Mouse (Mus musculus) limb, embryonic 12.5 days (tissue): ENCODE results near the gene Rhbdd3. TPM values are rescaled to one million over a fixed set of nuclear protein-coding genes. Genes with fewer than 3 reads are reported as not detected.

ENCODE experiments used
- ATAC-seq: fragments of 200-750 bp; cut with Nextera tagmentation; 2 replicates; pipeline ENCODE4 v1.8.0; 2017; ENCODE audit warnings: low read depth, moderate TSS enrichment; ENCODE audit not compliant: insufficient number of reproducible peaks, insufficient read depth, low FRiP score, low TSS enrichment
- H3K27ac ChIP-seq: fragments of 300-500 bp; sonication (generic); 2 replicates; pipeline ENCODE4 v1.5.1; 2016; ENCODE audit warnings: mild to moderate bottlenecking, moderate library complexity
- H3K27me3 ChIP-seq: fragments of 300-500 bp; sonication (generic); 2 replicates; pipeline ENCODE4 v1.6.1; 2016; ENCODE audit warnings: mild to moderate bottlenecking, moderate library complexity
- H3K36me3 ChIP-seq: fragments of 300-500 bp; sonication (generic); 2 replicates; pipeline ENCODE4 v1.6.1; 2016; ENCODE audit warnings: mild to moderate bottlenecking, moderate library complexity
- H3K4me1 ChIP-seq: fragments of 300-500 bp; sonication (generic); replicated peaks from 2 replicates; pipeline ENCODE4 v1.6.1; 2016
- H3K4me2 ChIP-seq: fragments of 300-500 bp; sonication (generic); 2 replicates; pipeline ENCODE4 v1.6.1; 2016; ENCODE audit warnings: mild to moderate bottlenecking, moderate library complexity
- H3K4me3 ChIP-seq: fragments of 300-500 bp; sonication (generic); replicated peaks from 2 replicates; pipeline ENCODE4 v1.5.1; 2016; ENCODE audit warnings: mild to moderate bottlenecking
- H3K9ac ChIP-seq: fragments of 300-500 bp; sonication (generic); replicated peaks from 2 replicates; pipeline ENCODE4 v1.6.1; 2016; ENCODE audit warnings: mild to moderate bottlenecking, moderate library complexity
- H3K9me3 ChIP-seq: fragments of 300-500 bp; sonication (generic); 2 replicates; pipeline ENCODE4 v1.6.1; 2016; ENCODE audit warnings: mild to moderate bottlenecking, moderate library complexity
- WGBS: fragments of 180-500 bp; shearing (Covaris S2); methylation state at CpG from one replicate; pipeline ENCODE4 v1.1.7; 2016; 5-methylcytosine and 5-hydroxymethylcytosine counted together
- polyA plus RNA-seq: library from polyadenylated mRNA; unstranded; fragments of >200 nt; fragmentation: Nextera tagmentation; extraction: Ambion mirVana; gene quantifications from 2 replicates; pipeline ENCODE4 v1.2.1, GENCODE M21; 2016

Rhbdd3 gene
- polyA plus RNA-seq, 1 experiment from 2014 or later = 24.8 TPM

- no peak overlapping the region for H3K27ac ChIP-seq
- H3K36me3 ChIP-seq = peaks cover 5% of the 10 kb centered on the region; the same call in 1 of the 2 replicates
- peak overlapping the region; percentile 51 for H3K4me3 ChIP-seq
- H3K9me3 ChIP-seq = no peaks in the 10 kb centered on the region
- peaks cover 98% of the 10 kb centered on the region for H3K27me3 ChIP-seq
- no peak for ATAC-seq
- H3K4me2 ChIP-seq = peak overlapping the region; percentile 91
- H3K4me1 ChIP-seq = peaks cover 76% of the 10 kb centered on the region
- WGBS = 14% methylated on average over 14 of the region's 14 CpGs
- 0 out of 2 replicates have a peak overlapping the region, but pooled peaks have one; percentile 12 for H3K9ac ChIP-seq
These were observed 39.5 kb upstream of the Rhbdd3 start for GRCm38 (mm10) chr11:5059230-5059629.

GRCm38 (mm10) chr11:5059704-5060156 lies 39.0 kb upstream of the Rhbdd3 start:
- Histone ChIP-seq H3K27ac (no peak overlapping the region), H3K9me3 (no peaks in the 10 kb centered on the region), H3K36me3 (peaks cover 5% of the 10 kb centered on the region; the same call in 1 of the 2 replicates), H3K4me1 (peaks cover 81% of the 10 kb centered on the region), H3K4me2 (peak overlapping the region; percentile 91; the same call in 1 of the 2 replicates), H3K9ac (no peak overlapping the region), H3K27me3 (peaks cover 100% of the 10 kb centered on the region), H3K4me3 (peak overlapping the region; percentile 51)
- 13% methylated on average over 27 of the region's 27 CpGs for WGBS
- no peak for ATAC-seq

- H3K27ac ChIP-seq = no peak overlapping the region
- H3K4me2 ChIP-seq = peak overlapping the region; percentile 72
- WGBS = 43% methylated on average over 28 of the region's 28 CpGs
These were observed 37.8 kb upstream of the Rhbdd3 start for GRCm38 (mm10) chr11:5060756-5061412.

GRCm38 (mm10) chr11:5061413-5062139 lies 37.1 kb upstream of the Rhbdd3 start:
- no peak for ATAC-seq
- Histone ChIP-seq H3K27ac (no peak overlapping the region), H3K4me3 (peak overlapping the region; percentile 40), H3K9me3 (no peaks in the 10 kb centered on the region), H3K4me2 (peak overlapping the region; percentile 72), H3K36me3 (peaks cover 5% of the 10 kb centered on the region; the same call in 1 of the 2 replicates), H3K9ac (peak overlapping the region; percentile 55), H3K4me1 (peaks cover 74% of the 10 kb centered on the region), H3K27me3 (peaks cover 83% of the 10 kb centered on the region)
- 2% methylated on average over 62 of the region's 62 CpGs for WGBS

More at GRCm38 (mm10) chr11:5060756-5061412, 37.8 kb upstream of the Rhbdd3 start:
- H3K4me3 ChIP-seq = peak overlapping the region; percentile 40
- H3K4me1 ChIP-seq = peaks cover 80% of the 10 kb centered on the region
- peak overlapping the region; percentile 55; the same call in 1 of the 2 replicates for H3K9ac ChIP-seq
- H3K9me3 ChIP-seq = no peaks in the 10 kb centered on the region
- peaks cover 89% of the 10 kb centered on the region for H3K27me3 ChIP-seq
- ATAC-seq = no peak
- H3K36me3 ChIP-seq = peaks cover 5% of the 10 kb centered on the region; the same call in 1 of the 2 replicates

- Histone ChIP-seq H3K4me2 (peak overlapping the region; percentile 72), H3K4me3 (peak overlapping the region; percentile 40), H3K4me1 (peaks cover 66% of the 10 kb centered on the region), H3K9ac (peak overlapping the region; percentile 24; the same call in 1 of the 2 replicates), H3K36me3 (peaks cover 5% of the 10 kb centered on the region; the same call in 1 of the 2 replicates), H3K27me3 (peaks cover 75% of the 10 kb centered on the region), H3K9me3 (no peaks in the 10 kb centered on the region), H3K27ac (no peak overlapping the region)
- no peak for ATAC-seq
- 11% methylated on average over 13 of the region's 13 CpGs for WGBS
These were observed 36.4 kb upstream of the Rhbdd3 start for GRCm38 (mm10) chr11:5062326-5062725.

GRCm38 (mm10) chr11:5062860-5063505 lies 35.7 kb upstream of the Rhbdd3 start:
- no peak overlapping the region for H3K9ac ChIP-seq
- peaks cover 7% of the 10 kb centered on the region for H3K36me3 ChIP-seq
- no peaks in the 10 kb centered on the region for H3K9me3 ChIP-seq
- no peak for ATAC-seq
- H3K27me3 ChIP-seq = peaks cover 68% of the 10 kb centered on the region
- H3K4me3 ChIP-seq = 0 out of 2 replicates have a peak overlapping the region, but pooled peaks have one; percentile 74
- H3K4me2 ChIP-seq = peak overlapping the region; percentile 94; the same call in 1 of the 2 replicates
- H3K27ac ChIP-seq = no peak overlapping the region
- WGBS = 71% methylated on average over 13 of the region's 13 CpGs
- H3K4me1 ChIP-seq = peaks cover 60% of the 10 kb centered on the region

- Histone ChIP-seq H3K27me3 (peaks cover 61% of the 10 kb centered on the region), H3K9me3 (no peaks in the 10 kb centered on the region), H3K4me2 (peak overlapping the region; percentile 94), H3K4me1 (peaks cover 53% of the 10 kb centered on the region), H3K36me3 (peaks cover 15% of the 10 kb centered on the region), H3K27ac (no peak overlapping the region), H3K9ac (0 out of 2 replicates have a peak overlapping the region, but pooled peaks have one; percentile 34), H3K4me3 (peak overlapping the region; percentile 74)
- ATAC-seq = no peak
- WGBS = 51% methylated on average over 31 of the region's 31 CpGs
These were observed 35.0 kb upstream of the Rhbdd3 start for GRCm38 (mm10) chr11:5063561-5064281.

GRCm38 (mm10) chr11:5064282-5065055 lies 34.3 kb upstream of the Rhbdd3 start:
- no peak for ATAC-seq
- Histone ChIP-seq H3K9me3 (no peaks in the 10 kb centered on the region), H3K4me3 (peak overlapping the region; percentile 74), H3K9ac (peak overlapping the region; percentile 75), H3K36me3 (peaks cover 22% of the 10 kb centered on the region), H3K27me3 (peaks cover 54% of the 10 kb centered on the region), H3K4me1 (peaks cover 46% of the 10 kb centered on the region), H3K27ac (no peak overlapping the region), H3K4me2 (peak overlapping the region; percentile 94)
- WGBS = 13% methylated on average over 38 of the region's 38 CpGs

- Histone ChIP-seq H3K4me3 (peak within 1 kb of the TSS; percentile 74), H3K4me2 (peak within 1 kb of the TSS; percentile 94), H3K9me3 (no peaks in the 10 kb centered on the region), H3K27ac (peak within 1 kb of the TSS; percentile 62), H3K36me3 (peaks cover 28% of the 10 kb centered on the region), H3K4me1 (peaks cover 41% of the 10 kb centered on the region), H3K27me3 (peaks cover 46% of the 10 kb centered on the region), H3K9ac (peak within 1 kb of the TSS; percentile 75)
- peak; percentile 69 for ATAC-seq
- WGBS = 0% methylated on average over 50 of the region's 50 CpGs
These were observed 33.5 kb upstream of the Rhbdd3 start, which contains the start of gene Gas2l1 for GRCm38 (mm10) chr11:5065056-5065821. TSS of gene Gas2l1 (minus strand) at chr11:5065327.
